Comparison of ENCODE assay signal across 9 mouse cellular contexts in genomic region chr11:89302056-89302815, GRCm38 (mm10). TPM values are rescaled to one million over a fixed set of nuclear protein-coding genes. Genes with fewer than 3 reads are reported as not detected.
DNase-seq lines count a peak whose midpoint lies in the region; ATAC-seq and TF ChIP-seq lines count a peak whose summit lies in the region.
"Had no signal": no experiment of that assay in that cellular context is flagged by ENCODE, and none has a peak within 500 bp of the region (broad histone marks: within the 10 kb centered on the region; RNA-seq: fewer than 3 reads in every experiment).

TSS of gene Nog (minus strand) at chr11:89302332.

- under 1% methylated on average over 79 of the region's 97 CpGs for WGBS in forebrain, embryonic 13.5 days
- WGBS in hindbrain, embryonic 12.5 days: under 1% methylated on average over 71 of the region's 97 CpGs
- 1% methylated on average over 97 of the region's 97 CpGs for WGBS in small intestine, adult 2 months

- no peak for TF ChIP-seq POLR2A in small intestine, adult 2 months (IDR thresholded peaks at IDR 0.05; ENCODE audit: low read depth, low read length)

- peak within 1 kb of the TSS; percentile 81 for H3K9ac ChIP-seq in forebrain, embryonic 13.5 days
- H3K9ac ChIP-seq in hindbrain, embryonic 12.5 days: peak within 1 kb of the TSS; percentile 75

- H3K4me1 ChIP-seq in forebrain, embryonic 13.5 days: peaks cover 26% of the 10 kb centered on the region
- peaks cover 25% of the 10 kb centered on the region for H3K4me1 ChIP-seq in hindbrain, embryonic 12.5 days
- peaks cover 7% of the 10 kb centered on the region for H3K4me1 ChIP-seq in small intestine, adult 2 months (ENCODE audit: control insufficient read depth, insufficient read depth, insufficient read length, low read length)

- H3K27ac ChIP-seq in forebrain, embryonic 13.5 days: peak within 1 kb of the TSS; percentile 95
- peak within 1 kb of the TSS; percentile 90 for H3K27ac ChIP-seq in hindbrain, embryonic 12.5 days
- H3K27ac ChIP-seq in small intestine, adult 2 months (ENCODE audit: insufficient read depth, low read depth, low read length): no peak within 1 kb of the TSS

- 0 out of 2 replicates have a peak, but pooled peaks cover 2% of the 10 kb centered on the region for H3K27me3 ChIP-seq in forebrain, embryonic 13.5 days
- H3K27me3 ChIP-seq in hindbrain, embryonic 12.5 days: peaks cover 7% of the 10 kb centered on the region
- peaks cover 51% of the 10 kb centered on the region for H3K27me3 ChIP-seq in small intestine, adult 2 months (ENCODE audit: control insufficient read depth, insufficient read depth, low read length)

- H3K4me2 ChIP-seq in forebrain, embryonic 13.5 days: peak within 1 kb of the TSS; percentile 94
- peak within 1 kb of the TSS; percentile 87 for H3K4me2 ChIP-seq in hindbrain, embryonic 12.5 days (replicated peaks)

- no peak for TF ChIP-seq CTCF in small intestine, adult 2 months (IDR thresholded peaks at IDR 0.05; ENCODE audit: extremely low read depth, insufficient read length, insufficient replicate concordance, low read depth, low read length)

- peak; percentile 53 for ATAC-seq in forebrain, embryonic 13.5 days
- peak; percentile 46 for ATAC-seq in hindbrain, embryonic 12.5 days (ENCODE audit: low FRiP score)
- no peak for ATAC-seq in activated CD4-positive, CD25-positive, alpha-beta regulatory T cell, adult 4 months

- no peaks in the 10 kb centered on the region for H3K36me3 ChIP-seq in forebrain, embryonic 13.5 days (ENCODE audit: poor library complexity, severe bottlenecking)
- no peaks in the 10 kb centered on the region for H3K36me3 ChIP-seq in hindbrain, embryonic 12.5 days
- H3K36me3 ChIP-seq in small intestine, adult 2 months (ENCODE audit: control insufficient read depth, insufficient read depth, low read length): no peaks in the 10 kb centered on the region

- 0 out of 2 replicates have a peak, but pooled peaks cover 6% of the 10 kb centered on the region for H3K9me3 ChIP-seq in forebrain, embryonic 13.5 days (replicated peaks)
- peaks cover 4% of the 10 kb centered on the region; the same call in 1 of the 2 replicates for H3K9me3 ChIP-seq in hindbrain, embryonic 12.5 days (replicated peaks)

- peak within 1 kb of the TSS; percentile 71 for H3K4me3 ChIP-seq in forebrain, embryonic 13.5 days
- H3K4me3 ChIP-seq in hindbrain, embryonic 12.5 days: peak within 1 kb of the TSS; percentile 70
- peak within 1 kb of the TSS; percentile 58 for H3K4me3 ChIP-seq in small intestine, adult 2 months (ENCODE audit: low read depth, low read length)
- H3K4me3 ChIP-seq: erythroblast, embryonic 14.5 days had no signal

- DNase-seq in CD4-positive helper T cell, adult 2 months (ENCODE audit: low read depth, low spot score): peak; percentile 12
- peak; percentile 60 for DNase-seq in adrenal gland, postnatal 10 days
- DNase-seq in layer of hippocampus, postnatal 14 days (ENCODE audit: low spot score in 2 of 2): peak; percentile 67
- DNase-seq in lung, postnatal 14 days: peak; percentile 37

RNA-seq across cellular contexts. Expression of gene Nog, which starts in this region (rescaled TPM):
- total RNA-seq in adrenal gland, postnatal 10 days (2021): under 1 TPM; 0.91 to 0.96 TPM
- 2.6 and 3.3 TPM in 2 replicates for polyA plus RNA-seq in forebrain, embryonic 13.5 days (2015; fragmentation: Nextera tagmentation; extraction: Ambion mirVana)
- 7.7 and 9.8 TPM in 2 replicates for polyA plus RNA-seq in hindbrain, embryonic 12.5 days (2016; fragmentation: Nextera tagmentation; extraction: Ambion mirVana)
- 1 to 10 TPM; 6.7 to 8.3 TPM for total RNA-seq in layer of hippocampus, postnatal 14 days (2021)
- 2.0 and 2.7 TPM in 2 replicates for polyA plus RNA-seq in small intestine, adult 2 months (2012; rRNA removed)
- polyA plus RNA-seq in activated CD4-positive, CD25-positive, alpha-beta regulatory T cell, adult 4 months (2017; shearing (Covaris generic)): not detected
- polyA plus RNA-seq: erythroblast, embryonic 14.5 days had no signal

Comparison
In these comparisons a context has a peak if more than half of its experiments do, and no peak if none do; other contexts are left out.
1. Peak in DNase-seq in adrenal gland, postnatal 10 days; RNA of the gene not detected or under 1 TPM.
2. DNase-seq: peak in every context shown above with its lines; median percentile 67 in layer of hippocampus, postnatal 14 days; 60 in adrenal gland, postnatal 10 days; 37 in lung, postnatal 14 days; 12 in CD4-positive helper T cell, adult 2 months.